Mouse (Mus musculus) layer of hippocampus, adult 2 months (tissue): ENCODE measurements at regions not wholly inside any gene's neighbourhood (a gene's known extent, or its start where the extent isn't known, plus 50 kb on each side); places are given as distances from the start of the nearest gene placed in this dataset.
A peak's percentile ranks its signal among the peaks of the same experiment; 100 is the strongest.

Source experiments
- DNase-seq, 2 experiments: peaks; one replicate each; pipeline ENCODE4 v3.0.0; 2022; ENCODE audit warnings: low spot score in 2 of 2
- H3K27ac ChIP-seq: fragments of 200-600 bp; 2 replicates; pipeline ENCODE4 v1.8.1; 2022
- H3K4me3 ChIP-seq: fragments of 200-600 bp; 2 replicates; pipeline ENCODE4 v1.8.1; 2022; ENCODE audit warnings: mild to moderate bottlenecking
- CTCF ChIP-seq: fragments of 200-600 bp; conservative IDR thresholded peaks from 2 replicates; pipeline ENCODE4 v1.8.1; 2022; ENCODE audit warnings: antibody characterized with exemption, mild to moderate bottlenecking, moderate library complexity

DNA sequence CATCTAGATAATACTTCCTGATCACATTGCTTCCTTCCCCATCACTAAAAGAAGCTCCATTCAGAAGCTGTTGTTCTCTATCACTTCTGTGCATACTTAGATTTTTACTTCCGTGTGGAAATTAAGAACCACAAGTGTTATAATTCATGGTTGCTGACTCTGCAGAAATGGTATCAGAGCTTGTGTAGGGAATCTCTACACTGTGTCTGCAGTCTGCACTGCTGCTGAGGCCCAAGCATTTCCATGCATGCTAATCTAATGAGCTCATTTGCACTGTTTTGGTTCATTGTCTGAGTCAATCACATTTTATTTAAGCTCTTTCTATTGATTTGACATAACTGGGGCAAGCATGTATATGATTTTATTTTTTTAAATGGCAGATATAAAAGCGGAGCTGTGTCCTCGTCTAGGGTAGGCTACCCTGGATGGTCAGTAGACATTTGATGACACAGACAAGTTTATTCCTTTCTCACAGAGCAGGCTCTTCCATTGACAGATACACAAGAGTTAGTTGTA is 435.0 kb downstream of the Olfm4 start:
- Histone ChIP-seq H3K4me3 (no peak overlapping the region), H3K27ac (no peak overlapping the region)
- DNase-seq: no peak
- TF ChIP-seq CTCF: no peak

DNA sequence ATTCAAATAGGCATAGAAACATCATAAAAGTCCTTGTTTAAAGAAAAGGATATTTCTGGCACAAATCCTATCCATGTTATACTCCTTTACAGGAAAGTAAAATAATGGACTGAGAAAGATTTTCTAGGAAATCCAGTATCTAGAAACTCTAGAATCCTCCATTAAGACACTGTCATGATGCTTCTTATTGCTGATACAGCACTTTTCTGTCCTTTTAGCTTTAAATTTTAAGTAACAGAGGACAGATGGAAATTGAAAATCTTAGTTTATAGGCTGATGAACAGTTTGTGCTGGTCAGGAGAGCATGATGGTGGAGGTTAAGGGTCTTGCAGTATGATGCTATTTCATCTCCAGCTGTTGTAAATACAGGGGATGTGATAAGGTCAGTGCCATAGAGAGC is 459.9 kb downstream of the Olfm4 start:
- DNase-seq: no peak
- no peak overlapping the region for H3K27ac ChIP-seq
- no peak for TF ChIP-seq CTCF
- H3K4me3 ChIP-seq: no peak overlapping the region

DNA sequence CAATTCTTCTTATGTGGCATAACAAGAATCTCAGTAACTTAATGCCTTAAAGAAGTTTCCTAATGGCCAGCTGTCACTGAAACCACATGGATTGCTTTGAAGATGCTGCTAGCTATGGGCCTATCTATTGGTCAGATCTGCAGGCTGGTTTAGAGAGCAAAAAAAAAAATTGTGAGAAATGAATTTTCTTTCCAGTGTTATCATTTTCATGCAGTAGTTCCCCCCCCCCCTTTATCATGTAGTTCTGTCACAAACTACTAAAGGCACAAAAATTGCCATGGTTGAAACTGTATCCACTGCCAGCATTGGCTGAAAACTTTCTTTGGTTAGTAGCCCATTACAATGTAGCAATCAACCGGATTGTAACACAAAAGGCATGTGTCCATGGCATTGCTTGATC is 487.6 kb downstream of the Olfm4 start:
- DNase-seq: no peak
- Histone ChIP-seq H3K4me3 (no peak overlapping the region), H3K27ac (no peak overlapping the region)
- TF ChIP-seq CTCF: no peak

DNA sequence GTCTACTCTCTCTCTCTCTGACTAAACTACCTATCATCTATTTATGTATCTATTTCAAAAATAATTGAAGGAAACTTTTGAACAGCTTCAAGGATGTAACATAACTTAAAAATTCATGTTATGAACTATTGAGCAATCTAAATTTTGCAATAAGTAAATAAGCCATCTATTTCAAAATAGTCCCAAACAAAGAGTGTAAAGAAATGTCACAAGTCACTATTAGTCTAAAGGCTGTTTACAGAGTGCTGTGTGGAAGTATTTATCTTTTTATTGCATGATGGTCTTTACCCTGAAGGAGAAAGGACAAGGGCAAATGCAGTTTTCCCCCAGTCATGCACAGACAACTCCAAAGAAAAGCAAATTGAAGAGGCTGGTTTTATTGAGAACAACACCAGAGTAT is 496.0 kb downstream of the Olfm4 start:
- TF ChIP-seq CTCF: no peak
- no peak overlapping the region for H3K4me3 ChIP-seq
- no peak for DNase-seq
- no peak overlapping the region for H3K27ac ChIP-seq

DNA sequence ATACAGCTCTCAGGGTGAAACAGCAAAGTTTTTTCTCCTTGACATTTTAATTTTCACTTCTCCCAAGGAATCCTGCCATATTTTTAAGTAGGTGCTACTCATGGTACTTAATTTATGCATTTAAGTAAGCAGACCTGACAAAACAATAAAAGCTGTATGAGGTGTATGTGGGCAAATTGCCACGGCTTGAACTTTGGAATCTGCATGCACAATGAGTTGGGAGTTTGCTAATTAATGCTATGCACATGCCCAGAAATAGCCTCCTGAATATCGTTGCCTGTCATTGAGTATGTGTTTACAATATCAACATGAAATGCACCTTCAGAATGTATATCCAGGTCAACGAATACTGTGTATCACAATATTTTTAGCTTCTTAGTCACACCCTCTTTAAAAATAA is 498.9 kb downstream of the Olfm4 start:
- H3K4me3 ChIP-seq: no peak overlapping the region
- H3K27ac ChIP-seq: no peak overlapping the region
- DNase-seq: no peak
- no peak for TF ChIP-seq CTCF

DNA sequence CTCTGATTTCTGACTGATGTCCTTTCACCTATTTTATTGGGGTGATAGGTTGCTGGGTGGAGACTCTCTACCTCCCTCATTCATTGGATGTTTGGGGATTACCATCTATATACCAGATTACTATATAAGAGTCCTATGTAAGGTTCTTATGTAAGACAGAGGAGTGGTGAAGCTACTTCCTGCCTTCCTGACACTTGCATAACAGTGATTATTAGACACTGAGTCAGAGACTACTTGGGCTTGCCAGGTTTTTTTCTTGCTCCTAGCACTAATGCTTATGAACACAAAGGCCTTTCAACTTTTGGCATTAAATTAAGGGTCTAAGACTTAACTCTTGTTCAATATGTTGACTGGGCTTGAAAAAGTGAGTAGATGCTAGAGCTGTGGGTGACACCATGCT is 500.4 kb downstream of the Olfm4 start:
- no peak for TF ChIP-seq CTCF
- Histone ChIP-seq H3K27ac (no peak overlapping the region), H3K4me3 (no peak overlapping the region)
- DNase-seq: no peak

DNA sequence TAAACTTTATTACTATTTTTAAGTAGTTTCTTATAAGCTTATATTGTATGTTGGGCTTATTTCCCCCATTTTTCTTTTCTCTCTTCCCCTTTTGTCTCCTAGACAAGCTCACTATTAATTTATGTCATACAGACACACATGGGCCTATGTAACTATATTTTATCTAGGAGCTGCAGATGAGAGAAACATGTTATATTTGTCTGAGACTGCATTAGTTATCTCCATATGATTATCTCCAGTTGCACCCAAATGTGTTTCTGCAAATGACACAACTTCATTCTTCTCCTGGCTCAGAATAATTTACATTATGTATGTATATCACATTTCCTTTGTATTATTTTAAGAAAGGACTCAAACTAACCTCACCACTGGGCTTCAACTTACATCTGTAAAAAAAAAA is 501.3 kb downstream of the Olfm4 start:
- no peak overlapping the region for H3K27ac ChIP-seq
- DNase-seq: no peak
- H3K4me3 ChIP-seq: no peak overlapping the region
- TF ChIP-seq CTCF: no peak

DNA sequence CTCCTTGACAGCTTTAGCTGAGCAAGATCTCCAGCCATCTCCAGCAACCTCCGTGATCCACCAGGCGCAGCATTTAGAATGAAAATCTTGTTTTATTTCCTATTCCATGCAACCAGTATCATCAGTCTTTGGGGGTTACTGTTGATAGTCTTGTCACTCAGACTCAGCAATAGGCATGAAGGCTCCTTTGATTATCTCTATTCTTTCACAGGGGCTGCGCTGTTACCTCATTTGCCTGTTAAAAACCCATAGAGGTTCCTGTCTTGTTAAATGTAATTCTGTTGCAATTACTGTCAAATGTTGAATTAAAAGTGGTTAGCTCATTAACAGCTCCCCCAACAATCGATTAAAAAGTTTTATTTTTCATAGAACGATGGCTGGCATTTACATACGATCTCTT is 502.7 kb downstream of the Olfm4 start:
- DNase-seq: no peak
- H3K4me3 ChIP-seq: no peak overlapping the region
- H3K27ac ChIP-seq: no peak overlapping the region
- TF ChIP-seq CTCF: no peak

DNA sequence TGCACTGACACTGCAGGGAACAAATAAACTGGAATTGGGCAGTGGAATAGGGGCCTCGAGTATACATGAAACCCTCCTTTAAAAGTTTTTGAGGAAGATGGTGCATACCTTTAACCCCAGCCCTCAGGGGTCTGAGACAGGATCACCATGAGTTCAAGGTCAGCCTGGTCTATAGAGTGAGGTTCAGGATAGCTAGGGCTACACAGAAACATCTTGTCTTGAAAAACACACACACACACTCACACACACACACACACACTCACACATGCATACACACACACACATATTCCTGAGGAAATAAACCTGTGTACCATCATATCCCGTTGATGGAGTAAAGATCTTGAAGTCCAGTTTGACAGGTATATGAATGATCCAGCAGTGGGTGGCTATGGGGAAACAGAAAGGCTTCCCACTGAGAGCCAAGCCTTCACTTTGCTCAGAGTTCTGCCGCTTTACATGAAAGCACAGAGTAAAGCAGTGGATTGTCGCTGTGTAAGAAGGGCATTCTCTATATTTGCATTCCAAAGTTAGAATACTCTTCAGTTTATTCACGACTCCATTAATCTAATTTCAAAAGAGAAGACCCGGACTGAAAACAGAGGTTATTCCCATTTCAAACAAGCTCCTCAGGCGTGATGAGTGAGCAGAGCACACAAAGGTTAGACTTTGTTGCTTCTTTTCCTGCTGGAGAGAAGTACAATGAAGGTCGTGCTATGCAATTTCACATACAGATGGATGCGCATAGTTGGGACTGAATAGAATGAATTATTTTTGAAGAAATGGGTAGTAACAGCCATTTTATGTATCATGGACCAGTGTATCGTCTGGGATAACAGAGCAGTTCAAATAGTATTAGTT is 508.4 kb downstream of the Olfm4 start:
- no peak overlapping the region for H3K4me3 ChIP-seq
- no peak for TF ChIP-seq CTCF
- no peak for DNase-seq
- H3K27ac ChIP-seq: no peak overlapping the region

DNA sequence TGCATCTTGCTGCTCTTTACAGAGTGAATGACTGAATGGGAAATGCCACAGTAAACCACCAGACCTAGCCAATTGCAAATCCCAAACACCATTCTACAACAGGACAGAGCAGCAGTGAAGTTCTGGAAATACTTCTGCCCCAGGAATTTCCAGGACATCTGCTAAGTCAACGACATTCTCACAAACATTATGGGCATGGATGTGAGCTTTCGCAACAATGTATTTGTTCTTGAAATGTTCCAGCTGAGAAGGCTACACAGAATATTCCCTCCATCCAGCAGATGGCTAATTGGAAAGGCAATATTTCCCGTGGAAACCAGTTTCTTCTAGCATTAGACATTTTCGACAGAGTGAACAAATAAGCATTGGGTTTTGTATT is 509.0 kb downstream of the Olfm4 start:
- 0 out of 2 replicates have a peak, but pooled peaks have one; percentile 8 for TF ChIP-seq CTCF
- Histone ChIP-seq H3K27ac (no peak overlapping the region), H3K4me3 (no peak overlapping the region)
- DNase-seq: peak in 1 of 2 experiments; percentile 15

DNA sequence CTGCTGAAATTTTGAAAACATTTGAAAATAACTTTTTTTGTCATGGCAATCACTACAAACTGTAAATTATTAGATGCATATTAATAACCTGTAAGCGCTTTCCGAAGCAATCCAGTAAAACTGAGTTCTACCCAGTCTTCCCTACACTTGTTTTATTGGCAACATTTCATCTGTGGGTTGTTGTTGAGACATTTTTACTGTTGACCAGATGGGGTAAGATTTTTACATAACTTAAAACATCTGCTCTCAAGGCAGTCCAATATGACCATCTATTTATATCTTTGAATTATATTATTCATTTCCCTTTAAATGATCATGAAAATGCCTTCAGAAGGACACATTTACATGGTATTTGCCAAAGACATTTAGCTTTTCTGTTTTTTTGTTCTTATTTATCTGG is 520.5 kb downstream of the Olfm4 start:
- H3K27ac ChIP-seq: peak overlapping the region; percentile 1; the same call in 1 of the 2 replicates
- peak in 1 of 2 experiments; percentile 37 for DNase-seq
- H3K4me3 ChIP-seq: no peak overlapping the region
- no peak for TF ChIP-seq CTCF

DNA sequence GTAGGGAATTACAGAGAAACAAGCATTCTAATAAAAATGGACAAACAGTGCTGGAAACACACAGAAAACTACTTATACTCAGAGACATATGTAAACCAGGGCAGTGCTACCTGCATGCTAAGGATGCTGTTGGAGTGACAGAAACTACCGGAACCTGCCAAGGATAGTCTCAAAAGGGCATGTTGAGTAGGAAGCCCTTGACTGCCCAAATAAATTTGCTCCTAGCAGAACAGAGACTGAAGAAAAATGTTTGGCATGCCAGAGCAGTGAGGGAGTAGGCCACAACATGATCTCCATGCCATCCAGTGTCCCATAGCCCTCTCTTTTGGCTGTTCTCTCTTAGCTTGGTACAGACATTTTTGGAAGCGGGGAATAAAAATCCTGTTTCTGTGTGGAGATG is 532.7 kb downstream of the Olfm4 start:
- TF ChIP-seq CTCF: no peak
- Histone ChIP-seq H3K4me3 (no peak overlapping the region), H3K27ac (no peak overlapping the region)
- DNase-seq: no peak

DNA sequence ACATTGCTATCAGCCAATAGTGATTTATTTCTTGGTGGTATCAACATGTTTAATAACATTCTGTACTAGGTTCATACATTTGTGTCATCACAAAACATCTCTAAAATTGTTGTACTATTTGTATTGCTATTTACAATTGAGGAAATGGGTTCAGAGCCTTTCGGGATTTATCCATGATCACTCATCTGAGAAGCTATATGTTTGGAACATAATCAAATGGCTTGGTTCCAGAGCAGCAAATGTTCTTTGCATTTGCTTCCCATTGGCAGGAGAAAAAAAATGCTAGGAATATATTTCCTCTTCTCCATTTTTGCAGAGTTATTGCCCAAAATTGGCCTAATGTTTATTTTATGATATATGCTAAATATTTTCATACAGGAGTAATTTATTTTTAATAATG is 537.3 kb downstream of the Olfm4 start:
- no peak for TF ChIP-seq CTCF
- no peak overlapping the region for H3K4me3 ChIP-seq
- no peak overlapping the region for H3K27ac ChIP-seq
- no peak for DNase-seq

DNA sequence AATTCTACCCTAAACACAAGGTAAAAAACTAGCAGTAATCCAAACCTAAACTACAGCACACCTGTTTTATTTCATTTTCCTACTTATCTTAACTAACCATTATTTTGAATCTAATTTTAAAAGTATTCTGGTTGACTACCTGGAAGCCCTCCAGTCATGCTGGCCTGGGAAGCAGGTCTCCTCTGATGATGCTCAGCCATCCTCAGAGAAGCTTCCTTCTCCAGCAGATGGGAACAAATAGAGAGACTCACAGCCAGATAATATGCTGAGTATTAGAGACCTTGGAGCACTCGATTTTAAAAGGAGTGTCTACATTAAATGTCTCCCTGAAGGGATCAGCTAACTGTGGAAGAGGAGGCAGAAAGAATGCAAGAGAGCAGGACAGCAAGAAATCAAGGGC is 537.8 kb downstream of the Olfm4 start:
- DNase-seq: no peak
- no peak for TF ChIP-seq CTCF
- H3K27ac ChIP-seq: no peak overlapping the region
- no peak overlapping the region for H3K4me3 ChIP-seq
